Mouse (Mus musculus) C2C12 (cell line): ENCODE results near the gene Cab39.

Source experiments
- CTCF ChIP-seq: IDR thresholded peaks from one replicate; pipeline ENCODE4 v1.5.1; 2011; ENCODE audit not compliant: control insufficient read depth, insufficient read depth, insufficient read length
- MAX ChIP-seq: IDR thresholded peaks from one replicate; pipeline ENCODE4 v1.6.1; 2011; ENCODE audit warnings: mild to moderate bottlenecking, control low read depth
- MYOD1 ChIP-seq: IDR thresholded peaks from one replicate; pipeline ENCODE4 v1.6.1; 2011; ENCODE audit warnings: low read depth; ENCODE audit not compliant: control insufficient read depth, insufficient read length

- TF ChIP-seq MAX (no peak), CTCF (no peak), MYOD1 (no peak)
Observed at GRCm38 (mm10) chr1:85839790-85840189, 46.5 kb downstream of the Cab39 start.
